Mouse (Mus musculus): ENCODE results near the gene Tescl. TPM values are rescaled to one million over a fixed set of nuclear protein-coding genes. Genes with fewer than 3 reads are reported as not detected.

The Tescl gene
- polyA plus RNA-seq, 1 experiment from 2014 or later, result not detected

- 82% methylated on average over 6 of the region's 7 CpGs for WGBS
- peaks cover 8% of the 10 kb centered on the region; the same call in 1 of the 2 replicates for H3K27me3 ChIP-seq
- no peak overlapping the region for H3K4me2 ChIP-seq
- no peaks in the 10 kb centered on the region for H3K36me3 ChIP-seq (replicated peaks)
- no peak overlapping the region for H3K9ac ChIP-seq
- no peak for ATAC-seq (ENCODE audit: low FRiP score)
- H3K4me1 ChIP-seq, result peaks cover 11% of the 10 kb centered on the region
- H3K9me3 ChIP-seq, result no peaks in the 10 kb centered on the region
- H3K27ac ChIP-seq, result no peak overlapping the region
- no peak overlapping the region for H3K4me3 ChIP-seq (replicated peaks)
Measured at GRCm38 (mm10) chr7:24371012-24371808, 37.5 kb upstream of the Tescl start.

- Histone ChIP-seq H3K4me1 (peaks cover 11% of the 10 kb centered on the region), H3K9ac (no peak within 1 kb of the TSS), H3K36me3 (replicated peaks) (no peaks in the 10 kb centered on the region), H3K4me3 (replicated peaks) (no peak within 1 kb of the TSS), H3K27me3 (peaks cover 8% of the 10 kb centered on the region; the same call in 1 of the 2 replicates), H3K9me3 (no peaks in the 10 kb centered on the region), H3K4me2 (no peak within 1 kb of the TSS), H3K27ac (no peak within 1 kb of the TSS; the same call in 1 of the 2 replicates)
- WGBS, result 46% methylated on average over 23 of the region's 23 CpGs
- no peak for ATAC-seq (ENCODE audit: low FRiP score)
Measured at GRCm38 (mm10) chr7:24369731-24370541, 36.2 kb upstream of the Tescl start, which contains the start of gene Kcnn4. TSS of gene Kcnn4 (plus strand) at chr7:24370263.

GRCm38 (mm10) chr7:24368946-24369345 is 35.2 kb upstream of the Tescl start:
- Histone ChIP-seq H3K4me2 (no peak overlapping the region), H3K27me3 (peaks cover 8% of the 10 kb centered on the region; the same call in 1 of the 2 replicates), H3K9me3 (no peaks in the 10 kb centered on the region), H3K4me1 (peaks cover 8% of the 10 kb centered on the region), H3K27ac (no peak overlapping the region), H3K4me3 (replicated peaks) (no peak overlapping the region), H3K9ac (no peak overlapping the region), H3K36me3 (replicated peaks) (no peaks in the 10 kb centered on the region)
- no peak for ATAC-seq (ENCODE audit: low FRiP score)
- 90% methylated on average over 7 of the region's 7 CpGs for WGBS

GRCm38 (mm10) chr7:24368226-24368625 is 34.5 kb upstream of the Tescl start:
- Histone ChIP-seq H3K27ac (no peak overlapping the region), H3K36me3 (replicated peaks) (no peaks in the 10 kb centered on the region), H3K9ac (no peak overlapping the region), H3K4me2 (no peak overlapping the region), H3K9me3 (no peaks in the 10 kb centered on the region), H3K27me3 (peaks cover 8% of the 10 kb centered on the region; the same call in 1 of the 2 replicates), H3K4me3 (replicated peaks) (no peak overlapping the region), H3K4me1 (peaks cover 1% of the 10 kb centered on the region)
- ATAC-seq (ENCODE audit: low FRiP score), result no peak
- 67% methylated on average over 4 of the region's 4 CpGs for WGBS

GRCm38 (mm10) chr7:24366716-24367632 is 33.2 kb upstream of the Tescl start:
- 80% methylated on average over 15 of the region's 15 CpGs for WGBS
- H3K4me2 ChIP-seq, result no peak overlapping the region
- H3K36me3 ChIP-seq (replicated peaks), result no peaks in the 10 kb centered on the region
- no peaks in the 10 kb centered on the region for H3K9me3 ChIP-seq
- no peak overlapping the region for H3K9ac ChIP-seq
- no peak overlapping the region for H3K4me3 ChIP-seq (replicated peaks)
- H3K27me3 ChIP-seq, result peaks cover 13% of the 10 kb centered on the region
- no peak for ATAC-seq (ENCODE audit: low FRiP score)
- H3K27ac ChIP-seq, result no peak overlapping the region
- no peaks in the 10 kb centered on the region for H3K4me1 ChIP-seq

GRCm38 (mm10) chr7:24365258-24366014 is 31.7 kb upstream of the Tescl start:
- Histone ChIP-seq H3K27ac (no peak overlapping the region), H3K4me2 (no peak overlapping the region), H3K36me3 (replicated peaks) (no peaks in the 10 kb centered on the region), H3K27me3 (peaks cover 16% of the 10 kb centered on the region), H3K9me3 (no peaks in the 10 kb centered on the region), H3K9ac (no peak overlapping the region), H3K4me3 (replicated peaks) (no peak overlapping the region), H3K4me1 (no peaks in the 10 kb centered on the region)
- peak; percentile 33 for ATAC-seq (ENCODE audit: low FRiP score)
- WGBS, result 81% methylated on average over 5 of the region's 5 CpGs

GRCm38 (mm10) chr7:24364827-24365226 is 31.1 kb upstream of the Tescl start:
- Histone ChIP-seq H3K36me3 (replicated peaks) (no peaks in the 10 kb centered on the region), H3K4me3 (replicated peaks) (no peak overlapping the region), H3K9me3 (no peaks in the 10 kb centered on the region), H3K9ac (no peak overlapping the region), H3K27me3 (peaks cover 13% of the 10 kb centered on the region), H3K4me2 (no peak overlapping the region), H3K27ac (no peak overlapping the region), H3K4me1 (no peaks in the 10 kb centered on the region)
- peak; percentile 76; the same call in 1 of the 2 replicates for ATAC-seq (ENCODE audit: low FRiP score)
- WGBS, result 22% methylated on average over 10 of the region's 10 CpGs

GRCm38 (mm10) chr7:24363228-24363627 is 29.5 kb upstream of the Tescl start:
- Histone ChIP-seq H3K36me3 (replicated peaks) (no peaks in the 10 kb centered on the region), H3K4me3 (replicated peaks) (no peak overlapping the region), H3K27me3 (peaks cover 13% of the 10 kb centered on the region), H3K4me1 (no peaks in the 10 kb centered on the region), H3K9ac (no peak overlapping the region), H3K9me3 (no peaks in the 10 kb centered on the region), H3K4me2 (no peak overlapping the region), H3K27ac (no peak overlapping the region)
- no peak for ATAC-seq (ENCODE audit: low FRiP score)
- 24% methylated on average over 7 of the region's 7 CpGs for WGBS

GRCm38 (mm10) chr7:24361001-24361400 is 27.3 kb upstream of the Tescl start:
- H3K36me3 ChIP-seq (replicated peaks), result no peaks in the 10 kb centered on the region
- no peak for ATAC-seq (ENCODE audit: low FRiP score)
- no peak overlapping the region for H3K9ac ChIP-seq
- no peak overlapping the region for H3K4me2 ChIP-seq
- 67% methylated on average over 4 of the region's 4 CpGs for WGBS
- H3K27me3 ChIP-seq, result peaks cover 13% of the 10 kb centered on the region
- H3K4me3 ChIP-seq (replicated peaks), result no peak overlapping the region
- H3K9me3 ChIP-seq, result peaks cover 4% of the 10 kb centered on the region; the same call in 1 of the 2 replicates
- H3K4me1 ChIP-seq, result no peaks in the 10 kb centered on the region
- H3K27ac ChIP-seq, result no peak overlapping the region

GRCm38 (mm10) chr7:24359269-24359668 is 25.5 kb upstream of the Tescl start:
- no peak overlapping the region for H3K9ac ChIP-seq
- WGBS, result 31% methylated on average over 9 of the region's 9 CpGs
- H3K27me3 ChIP-seq, result peaks cover 9% of the 10 kb centered on the region
- ATAC-seq (ENCODE audit: low FRiP score), result no peak
- no peak overlapping the region for H3K4me2 ChIP-seq
- peaks cover 4% of the 10 kb centered on the region; the same call in 1 of the 2 replicates for H3K9me3 ChIP-seq
- no peaks in the 10 kb centered on the region for H3K36me3 ChIP-seq (replicated peaks)
- no peaks in the 10 kb centered on the region for H3K4me1 ChIP-seq
- no peak overlapping the region for H3K27ac ChIP-seq
- no peak overlapping the region for H3K4me3 ChIP-seq (replicated peaks)

GRCm38 (mm10) chr7:24357899-24358298 is 24.2 kb upstream of the Tescl start:
- no peak overlapping the region for H3K4me2 ChIP-seq
- H3K4me1 ChIP-seq, result no peaks in the 10 kb centered on the region
- ATAC-seq (ENCODE audit: low FRiP score), result no peak
- peaks cover 13% of the 10 kb centered on the region for H3K27me3 ChIP-seq
- peaks cover 4% of the 10 kb centered on the region; the same call in 1 of the 2 replicates for H3K9me3 ChIP-seq
- no peak overlapping the region for H3K4me3 ChIP-seq (replicated peaks)
- no peak overlapping the region for H3K27ac ChIP-seq
- WGBS, result 55% methylated on average over 4 of the region's 4 CpGs
- H3K9ac ChIP-seq, result no peak overlapping the region
- H3K36me3 ChIP-seq (replicated peaks), result no peaks in the 10 kb centered on the region

All from forebrain, embryonic 12.5 days (tissue).